Mouse (Mus musculus): ENCODE results near the gene Pald1. TPM values are rescaled to one million over a fixed set of nuclear protein-coding genes. Genes with fewer than 3 reads are reported as not detected.

Pald1 gene
- polyA plus RNA-seq, 1 experiment from 2014 or later = 29.9 TPM

GRCm38 (mm10) chr10:61418131-61418900 is 35.0 kb upstream of the Pald1 start:
- 3% methylated on average over 50 of the region's 50 CpGs for WGBS
- Histone ChIP-seq H3K27me3 (replicated peaks; ENCODE audit: low read depth, poor library complexity, severe bottlenecking) (peaks cover 74% of the 10 kb centered on the region), H3K27ac (replicated peaks) (no peak overlapping the region; the same call in 1 of the 2 replicates)

GRCm38 (mm10) chr10:61417672-61418071 is 34.3 kb upstream of the Pald1 start, which contains the start of gene Nodal:
TSS of gene Nodal (plus strand) at chr10:61417972.
- Histone ChIP-seq H3K4me1 (peaks cover 25% of the 10 kb centered on the region), H3K27me3 (replicated peaks; ENCODE audit: low read depth, poor library complexity, severe bottlenecking) (peaks cover 69% of the 10 kb centered on the region), H3K4me3 (peak within 1 kb of the TSS; percentile 61), H3K36me3 (replicated peaks) (no peaks in the 10 kb centered on the region), H3K9me3 (no peaks in the 10 kb centered on the region), H3K27ac (replicated peaks) (no peak within 1 kb of the TSS; the same call in 1 of the 2 replicates)
- DNase-seq (ENCODE audit: low spot score) = no peak
- 21% methylated on average over 10 of the region's 10 CpGs for WGBS

More at GRCm38 (mm10) chr10:61418131-61418900, 35.0 kb upstream of the Pald1 start:
- H3K36me3 ChIP-seq (replicated peaks) = no peaks in the 10 kb centered on the region
- H3K9me3 ChIP-seq = no peaks in the 10 kb centered on the region
- peak; percentile 61 for DNase-seq (ENCODE audit: low spot score)
- peak overlapping the region; percentile 61 for H3K4me3 ChIP-seq
- H3K4me1 ChIP-seq = peaks cover 27% of the 10 kb centered on the region

- H3K27me3 ChIP-seq (replicated peaks; ENCODE audit: low read depth, poor library complexity, severe bottlenecking) = peaks cover 69% of the 10 kb centered on the region
- no peaks in the 10 kb centered on the region for H3K9me3 ChIP-seq
- H3K27ac ChIP-seq (replicated peaks) = no peak overlapping the region
- no peak for DNase-seq (ENCODE audit: low spot score)
- 48% methylated on average over 2 of the region's 2 CpGs for WGBS
- peaks cover 25% of the 10 kb centered on the region for H3K4me1 ChIP-seq
- no peak overlapping the region for H3K4me3 ChIP-seq
- H3K36me3 ChIP-seq (replicated peaks) = no peaks in the 10 kb centered on the region
Measured at GRCm38 (mm10) chr10:61417046-61417445, 33.7 kb upstream of the Pald1 start.

GRCm38 (mm10) chr10:61416561-61416960 is 33.2 kb upstream of the Pald1 start:
- WGBS = 28% methylated on average over 7 of the region's 7 CpGs
- Histone ChIP-seq H3K4me1 (peaks cover 25% of the 10 kb centered on the region), H3K27ac (replicated peaks) (no peak overlapping the region), H3K9me3 (no peaks in the 10 kb centered on the region), H3K27me3 (replicated peaks; ENCODE audit: low read depth, poor library complexity, severe bottlenecking) (peaks cover 69% of the 10 kb centered on the region), H3K4me3 (no peak overlapping the region), H3K36me3 (replicated peaks) (no peaks in the 10 kb centered on the region)
- DNase-seq (ENCODE audit: low spot score) = no peak

GRCm38 (mm10) chr10:61415890-61416289 is 32.6 kb upstream of the Pald1 start:
- H3K36me3 ChIP-seq (replicated peaks) = no peaks in the 10 kb centered on the region
- WGBS = 18% methylated on average over 8 of the region's 8 CpGs
- no peak overlapping the region for H3K27ac ChIP-seq (replicated peaks)
- no peak overlapping the region for H3K4me3 ChIP-seq
- peaks cover 27% of the 10 kb centered on the region for H3K4me1 ChIP-seq
- DNase-seq (ENCODE audit: low spot score) = no peak
- H3K27me3 ChIP-seq (replicated peaks; ENCODE audit: low read depth, poor library complexity, severe bottlenecking) = peaks cover 63% of the 10 kb centered on the region
- no peaks in the 10 kb centered on the region for H3K9me3 ChIP-seq

- WGBS = 74% methylated on average over 3 of the region's 3 CpGs
- no peak overlapping the region for H3K4me3 ChIP-seq
Measured at GRCm38 (mm10) chr10:61415240-61415639, 31.9 kb upstream of the Pald1 start.

GRCm38 (mm10) chr10:61412910-61413625 is 29.7 kb upstream of the Pald1 start:
- Histone ChIP-seq H3K4me3 (no peak overlapping the region), H3K36me3 (replicated peaks) (no peaks in the 10 kb centered on the region), H3K27ac (replicated peaks) (no peak overlapping the region), H3K4me1 (peaks cover 28% of the 10 kb centered on the region), H3K27me3 (replicated peaks; ENCODE audit: low read depth, poor library complexity, severe bottlenecking) (peaks cover 42% of the 10 kb centered on the region), H3K9me3 (no peaks in the 10 kb centered on the region)
- 55% methylated on average over 21 of the region's 21 CpGs for whole genome bisulfite sequencing
- DNase-seq (ENCODE audit: low spot score) = no peak

More at GRCm38 (mm10) chr10:61415240-61415639, 31.9 kb upstream of the Pald1 start:
- no peak for DNase-seq (ENCODE audit: low spot score)
- no peaks in the 10 kb centered on the region for H3K9me3 ChIP-seq
- peaks cover 57% of the 10 kb centered on the region for H3K27me3 ChIP-seq (replicated peaks; ENCODE audit: low read depth, poor library complexity, severe bottlenecking)
- H3K4me1 ChIP-seq = peaks cover 32% of the 10 kb centered on the region
- no peaks in the 10 kb centered on the region for H3K36me3 ChIP-seq (replicated peaks)
- no peak overlapping the region for H3K27ac ChIP-seq (replicated peaks)

GRCm38 (mm10) chr10:61410193-61410592 is 26.9 kb upstream of the Pald1 start:
- Histone ChIP-seq H3K4me1 (peaks cover 28% of the 10 kb centered on the region), H3K27ac (replicated peaks) (no peak overlapping the region), H3K36me3 (replicated peaks) (no peaks in the 10 kb centered on the region)

GRCm38 (mm10) chr10:61409776-61410175 is 26.4 kb upstream of the Pald1 start:
- Histone ChIP-seq H3K4me1 (peaks cover 28% of the 10 kb centered on the region), H3K36me3 (replicated peaks) (no peaks in the 10 kb centered on the region), H3K27ac (replicated peaks) (no peak overlapping the region), H3K9me3 (no peaks in the 10 kb centered on the region), H3K4me3 (no peak overlapping the region), H3K27me3 (replicated peaks; ENCODE audit: low read depth, poor library complexity, severe bottlenecking) (peaks cover 27% of the 10 kb centered on the region)
- 4% methylated on average over 4 of the region's 4 CpGs for WGBS
- DNase-seq (ENCODE audit: low spot score) = no peak

More at GRCm38 (mm10) chr10:61410193-61410592, 26.9 kb upstream of the Pald1 start:
- Histone ChIP-seq H3K4me3 (no peak overlapping the region), H3K27me3 (replicated peaks; ENCODE audit: low read depth, poor library complexity, severe bottlenecking) (peaks cover 31% of the 10 kb centered on the region), H3K9me3 (no peaks in the 10 kb centered on the region)
- 32% methylated on average over 9 of the region's 9 CpGs for WGBS
- DNase-seq (ENCODE audit: low spot score) = no peak

GRCm38 (mm10) chr10:61405958-61406357 is 22.6 kb upstream of the Pald1 start:
- Histone ChIP-seq H3K9me3 (no peaks in the 10 kb centered on the region), H3K4me1 (peaks cover 19% of the 10 kb centered on the region), H3K4me3 (no peak overlapping the region), H3K27ac (replicated peaks) (no peak overlapping the region), H3K27me3 (replicated peaks; ENCODE audit: low read depth, poor library complexity, severe bottlenecking) (peaks cover 24% of the 10 kb centered on the region), H3K36me3 (replicated peaks) (no peaks in the 10 kb centered on the region)
- DNase-seq (ENCODE audit: low spot score) = no peak
- WGBS = 10% methylated on average over 10 of the region's 10 CpGs

GRCm38 (mm10) chr10:61402911-61403310 is 19.6 kb upstream of the Pald1 start:
- Histone ChIP-seq H3K4me1 (peaks cover 7% of the 10 kb centered on the region), H3K27me3 (replicated peaks; ENCODE audit: low read depth, poor library complexity, severe bottlenecking) (peaks cover 16% of the 10 kb centered on the region), H3K4me3 (no peak overlapping the region), H3K9me3 (no peaks in the 10 kb centered on the region), H3K27ac (replicated peaks) (no peak overlapping the region), H3K36me3 (replicated peaks) (no peaks in the 10 kb centered on the region)
- no peak for DNase-seq (ENCODE audit: low spot score)
- 94% methylated on average over 2 of the region's 2 CpGs for WGBS

- Histone ChIP-seq H3K4me1 (peaks cover 7% of the 10 kb centered on the region), H3K4me3 (no peak overlapping the region), H3K9me3 (no peaks in the 10 kb centered on the region), H3K27ac (replicated peaks) (no peak overlapping the region), H3K36me3 (replicated peaks) (no peaks in the 10 kb centered on the region), H3K27me3 (replicated peaks; ENCODE audit: low read depth, poor library complexity, severe bottlenecking) (peaks cover 12% of the 10 kb centered on the region)
- no peak for DNase-seq (ENCODE audit: low spot score)
- 72% methylated on average over 5 of the region's 5 CpGs for WGBS
Measured at GRCm38 (mm10) chr10:61402480-61402879, 19.1 kb upstream of the Pald1 start.
